Mouse (Mus musculus): ENCODE measurements around the gene Adamtsl1.

The Adamtsl1 gene

DNA sequence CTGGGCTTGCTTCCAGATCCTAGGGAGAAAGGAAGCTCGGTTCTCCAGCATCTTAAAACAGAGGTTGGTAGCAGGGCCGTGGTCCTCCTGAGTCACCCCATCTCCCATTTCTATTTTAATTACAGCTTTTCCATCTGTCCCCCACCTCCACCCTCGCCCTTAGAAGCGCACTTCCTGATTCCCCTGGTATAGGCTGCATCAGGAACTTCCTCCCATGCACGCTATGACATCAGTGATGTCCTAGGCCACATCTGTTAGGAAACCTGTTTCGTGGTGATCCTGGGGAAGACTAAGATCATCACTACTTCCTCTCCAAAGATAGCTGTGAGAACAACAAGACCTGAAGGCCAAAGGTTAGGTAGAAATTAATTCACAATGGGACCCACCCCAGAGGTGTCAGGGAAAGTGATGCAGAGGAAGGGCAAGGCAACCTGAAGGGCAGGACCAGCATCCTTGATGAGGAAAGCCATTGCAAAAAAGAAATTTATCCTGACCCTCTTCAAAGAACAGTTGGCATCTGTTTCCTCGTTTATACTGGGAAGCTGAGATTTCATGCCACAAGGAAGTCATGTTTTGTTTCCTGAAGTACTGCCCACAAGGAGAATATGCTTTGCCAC, 882.8 kb downstream of the Adamtsl1 start:
- no peak for DNase-seq (ENCODE audit: low read depth, low spot score)

DNA sequence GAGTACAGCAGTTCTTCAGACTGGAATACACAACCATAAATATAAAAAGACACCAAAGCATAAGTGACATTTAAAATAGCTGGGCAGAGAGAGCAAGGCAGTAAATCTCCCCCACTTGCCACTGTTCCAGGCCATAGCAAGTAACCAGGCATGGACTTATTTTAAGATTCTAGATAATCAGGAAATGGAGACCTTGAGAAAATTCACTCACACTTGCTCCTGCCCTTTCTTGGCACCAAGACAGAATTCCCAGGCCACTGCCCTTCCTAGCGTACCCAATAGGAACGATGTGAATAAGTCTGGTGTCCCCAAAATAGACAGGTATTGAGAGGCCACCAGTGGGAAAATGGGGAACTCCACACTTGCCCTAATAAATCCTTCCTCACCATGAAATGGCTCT, 883.5 kb downstream of the Adamtsl1 start:
- no peak for DNase-seq (ENCODE audit: low read depth, low spot score)

GRCm38 (mm10) chr4:86401116-86401515, 887.1 kb downstream of the Adamtsl1 start:
- no peak for DNase-seq (ENCODE audit: low read depth, low spot score)

DNA sequence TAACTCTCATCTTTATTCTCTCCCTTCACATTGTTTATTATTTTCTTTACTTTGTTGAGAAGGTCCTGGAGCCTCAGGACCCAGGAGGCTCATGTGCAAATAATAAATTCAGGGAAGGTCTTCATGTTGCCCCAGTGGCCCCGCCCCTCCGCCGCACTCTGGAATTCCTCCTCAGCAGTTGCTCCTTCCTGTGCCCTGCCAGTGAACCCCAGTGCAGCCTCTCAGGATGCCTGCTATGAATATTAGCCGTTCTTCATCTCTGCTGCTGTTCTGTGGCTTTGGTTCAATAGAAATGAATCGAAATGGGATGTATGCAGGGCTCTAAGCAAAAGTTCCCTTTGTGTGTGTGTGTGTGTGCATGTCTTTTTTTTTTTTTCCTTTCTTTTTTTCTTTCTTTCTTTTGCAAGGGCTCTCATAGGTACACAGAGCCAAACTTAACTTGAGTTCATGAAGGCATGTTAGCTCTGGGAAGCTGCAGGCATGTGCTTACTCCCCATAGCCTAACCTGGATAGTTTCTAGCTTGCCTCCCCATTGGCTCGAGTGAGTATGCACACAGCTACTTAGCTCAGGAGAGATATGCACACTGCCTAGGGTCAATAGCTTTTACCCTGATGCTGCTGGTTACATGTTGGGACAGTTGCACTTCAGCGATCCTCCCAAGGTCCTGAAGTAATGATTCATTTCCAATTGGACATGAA, 892.7 kb downstream of the Adamtsl1 start:
- no peak for DNase-seq (ENCODE audit: low read depth, low spot score)

DNA sequence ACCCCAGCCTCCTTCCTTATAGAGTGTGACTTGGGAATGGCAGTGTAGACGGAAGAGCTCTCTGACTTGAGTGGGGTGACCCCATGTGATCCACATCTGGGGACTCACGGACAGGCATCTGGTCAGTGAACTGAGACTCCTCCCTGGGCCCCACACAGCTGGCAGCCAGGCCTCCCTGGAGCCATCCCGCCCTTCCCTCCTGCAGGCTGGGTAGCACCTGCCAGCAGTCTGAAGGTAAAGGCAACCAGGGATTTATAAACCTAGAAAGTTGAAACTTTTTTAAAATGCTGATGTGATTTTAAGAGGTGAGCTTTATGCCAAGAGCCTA, 893.2 kb downstream of the Adamtsl1 start:
- no peak for DNase-seq (ENCODE audit: low read depth, low spot score)

DNA sequence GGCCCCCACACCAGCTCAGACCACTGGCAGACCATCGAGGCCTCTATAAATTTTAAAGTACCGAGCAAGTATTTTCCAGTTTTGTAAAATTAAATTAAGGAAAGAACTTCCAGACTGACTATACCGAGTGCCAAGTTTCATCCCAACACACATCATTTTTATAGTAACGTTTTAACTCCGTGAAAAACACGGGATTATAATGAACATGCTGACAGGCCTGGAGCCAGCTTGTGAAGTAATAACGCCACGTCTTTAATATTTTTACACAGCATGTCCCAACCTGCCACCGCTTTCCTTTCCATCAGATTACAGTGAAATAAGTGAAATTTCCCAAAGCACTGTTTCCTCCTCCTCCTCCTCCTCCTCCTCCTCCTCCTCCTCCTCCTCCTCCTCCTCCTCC, 894.4 kb downstream of the Adamtsl1 start:
- DNase-seq (ENCODE audit: low read depth, low spot score): no peak

DNA sequence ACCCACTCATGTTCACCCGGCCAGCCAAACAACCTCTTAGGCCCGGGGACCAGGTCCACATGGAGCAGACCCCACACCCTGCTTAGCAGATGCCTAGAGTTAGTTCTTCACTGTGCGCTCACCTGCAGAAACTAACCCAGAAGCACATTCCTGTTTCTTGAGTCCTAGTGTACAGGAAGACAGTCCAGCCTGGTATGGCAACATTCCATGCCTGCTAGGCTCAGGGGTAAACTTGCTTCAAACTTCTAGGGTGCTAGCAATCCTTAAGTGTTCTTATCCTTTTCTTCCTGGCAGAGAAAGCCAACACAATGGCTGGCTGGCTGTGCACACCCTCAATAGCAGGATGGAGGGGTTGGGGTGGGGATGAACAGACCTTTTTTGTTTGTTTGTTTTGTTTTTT, 897.0 kb downstream of the Adamtsl1 start:
- DNase-seq (ENCODE audit: low read depth, low spot score): no peak

DNA sequence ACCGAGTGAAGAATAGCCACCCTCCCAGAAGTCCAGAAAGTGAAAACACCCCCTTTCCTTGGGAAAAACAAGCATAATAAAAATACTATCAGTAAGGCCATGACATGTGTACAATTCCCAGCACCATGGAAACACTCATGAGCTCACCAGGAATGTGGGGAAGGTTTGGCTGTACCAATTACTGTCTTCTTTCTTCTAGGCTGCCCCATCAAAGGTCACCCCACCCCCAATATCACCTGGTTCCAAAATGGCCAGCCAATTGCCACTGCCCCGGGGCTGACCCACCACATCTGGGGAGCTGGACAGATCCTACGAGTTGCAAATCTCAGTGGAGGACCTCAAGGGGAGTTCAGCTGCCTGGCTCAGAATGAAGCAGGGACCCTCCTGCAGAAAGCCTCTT, 899.4 kb downstream of the Adamtsl1 start:
- no peak for DNase-seq (ENCODE audit: low read depth, low spot score)

- DNase-seq (ENCODE audit: low read depth, low spot score): no peak
These were observed 902.5 kb downstream of the Adamtsl1 start for GRCm38 (mm10) chr4:86416401-86417025.

DNA sequence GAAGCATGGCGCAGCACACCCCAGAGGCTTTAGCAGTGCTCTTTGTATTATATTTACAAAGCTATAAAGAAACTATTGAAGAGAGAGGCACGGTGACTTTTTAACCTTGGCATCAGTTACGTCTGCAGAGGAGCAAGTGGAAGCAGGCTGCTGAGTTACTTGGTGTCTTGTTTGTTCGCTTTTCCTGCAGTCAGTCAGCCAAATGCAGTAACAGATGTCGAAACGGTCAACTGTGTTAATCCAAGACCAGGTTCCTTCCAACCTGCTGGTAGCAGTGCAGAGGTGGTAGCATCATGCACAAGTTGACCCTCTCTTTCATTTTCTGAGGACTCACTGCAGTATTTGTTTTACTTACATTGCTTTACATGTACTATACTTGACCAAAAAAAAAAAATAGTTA, 908.6 kb downstream of the Adamtsl1 start:
- no peak for DNase-seq (ENCODE audit: low read depth, low spot score)

GRCm38 (mm10) chr4:86425581-86425980, 911.6 kb downstream of the Adamtsl1 start:
- no peak for DNase-seq (ENCODE audit: low read depth, low spot score)

- no peak for DNase-seq (ENCODE audit: low read depth, low spot score)
These were observed 912.6 kb downstream of the Adamtsl1 start for GRCm38 (mm10) chr4:86426549-86426948.

DNA sequence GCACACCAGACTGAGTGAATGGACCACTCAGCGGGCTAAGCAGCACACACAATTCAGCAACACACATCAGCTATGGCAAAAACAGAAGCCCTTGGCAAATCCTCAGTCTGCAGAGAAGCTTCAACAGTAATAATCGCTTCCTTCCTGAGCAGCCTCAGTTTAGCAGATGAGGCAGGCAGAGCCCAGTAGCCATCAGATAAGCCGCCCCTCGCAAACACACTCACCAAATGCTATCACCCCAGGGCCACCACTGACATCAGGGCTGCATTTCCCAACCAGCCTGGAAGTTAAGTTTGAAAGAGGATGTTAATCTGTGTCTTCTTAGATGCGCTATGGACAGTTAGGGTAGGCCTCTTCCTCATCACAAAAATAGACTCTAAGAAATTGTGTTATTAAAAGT, 913.3 kb downstream of the Adamtsl1 start:
- DNase-seq (ENCODE audit: low read depth, low spot score): no peak

DNA sequence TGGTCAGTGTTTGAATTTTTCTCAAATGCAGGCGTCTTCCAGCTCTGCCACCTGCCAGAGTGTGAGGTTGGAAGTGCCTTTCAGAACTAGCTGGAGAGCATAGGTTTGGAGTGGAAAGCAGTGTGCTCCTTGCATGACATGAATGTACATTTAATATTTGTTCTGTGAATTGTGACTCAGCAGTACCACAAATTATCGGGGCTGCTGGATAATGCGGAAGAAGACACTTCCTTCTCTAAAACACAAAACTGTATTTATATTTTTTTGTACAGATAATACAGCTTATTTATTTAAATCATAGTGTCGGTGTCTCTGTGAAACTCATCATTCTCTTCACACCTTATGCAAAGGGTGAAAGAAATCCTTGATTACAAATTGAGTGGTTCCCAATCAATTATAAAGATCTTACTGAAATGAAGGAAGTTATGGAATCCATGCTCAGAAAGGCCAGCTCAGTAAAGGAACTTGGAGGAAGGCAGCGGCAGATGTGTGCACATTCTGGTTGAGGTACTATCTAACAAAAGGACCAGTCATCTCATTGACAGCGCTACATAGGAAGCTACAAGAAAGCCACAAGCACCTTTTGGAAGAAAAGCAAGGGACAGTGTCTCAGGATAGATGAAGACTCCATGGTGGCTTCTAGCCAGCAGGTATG, 914.2 kb downstream of the Adamtsl1 start:
- DNase-seq (ENCODE audit: low read depth, low spot score): no peak

DNA sequence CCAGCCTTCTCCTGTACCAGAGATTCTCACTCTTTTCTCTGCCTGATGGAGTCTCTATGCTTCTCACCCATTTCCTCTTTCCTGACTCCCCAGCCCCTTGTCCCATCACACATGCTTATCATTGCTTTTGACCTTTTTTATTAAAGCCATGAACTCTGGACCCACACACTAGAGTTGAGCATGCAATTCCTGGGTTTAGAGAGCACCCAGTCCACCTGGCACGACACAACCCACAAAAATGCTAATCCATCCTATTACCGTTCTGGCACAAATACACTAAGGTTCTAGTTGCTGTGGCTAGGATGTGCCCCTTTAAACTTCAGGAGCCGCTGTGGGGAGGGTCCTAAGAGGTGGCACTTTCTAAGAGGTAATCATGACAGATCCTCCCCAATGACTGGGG, 921.7 kb downstream of the Adamtsl1 start:
- no peak for DNase-seq (ENCODE audit: low read depth, low spot score)

DNA sequence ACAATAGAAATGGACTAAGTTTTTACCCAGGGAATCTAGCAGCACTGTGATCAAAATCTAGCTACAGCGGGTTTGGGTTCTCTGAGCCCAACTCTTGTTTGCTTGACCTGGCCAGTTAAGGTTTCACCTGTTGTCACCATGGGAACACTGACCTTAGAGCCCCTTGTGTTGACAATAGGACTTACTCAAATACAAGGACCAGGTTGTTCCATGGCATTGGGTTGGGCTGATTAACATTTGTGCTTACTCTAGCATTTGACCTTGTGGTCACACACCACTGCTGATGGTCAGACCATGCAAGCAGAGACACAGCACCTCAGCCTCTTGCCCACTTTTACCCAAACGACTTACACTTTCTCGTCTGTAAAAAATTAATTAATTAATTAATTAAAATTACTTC, 922.4 kb downstream of the Adamtsl1 start:
- no peak for DNase-seq (ENCODE audit: low read depth, low spot score)

DNA sequence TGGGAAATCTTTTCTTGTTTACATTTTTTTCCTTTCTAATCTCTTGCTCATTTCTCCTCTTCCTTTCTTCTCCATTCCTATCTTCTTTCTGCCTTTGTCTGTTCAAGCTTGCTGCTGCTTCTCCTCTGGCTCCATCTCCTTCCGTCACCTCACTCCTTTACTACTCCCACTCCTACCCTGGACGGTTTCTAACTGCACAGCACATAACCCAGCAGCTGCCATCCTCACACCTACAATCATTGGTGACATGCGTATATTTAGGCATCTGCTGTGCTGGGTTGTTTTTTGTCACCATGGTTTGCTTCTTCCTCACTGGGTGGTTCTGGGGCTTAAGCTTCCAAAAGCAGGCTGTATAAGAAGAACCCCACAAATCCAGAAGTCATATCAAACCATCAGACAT, 936.5 kb downstream of the Adamtsl1 start:
- no peak for DNase-seq (ENCODE audit: low read depth, low spot score)

GRCm38 (mm10) chr4:86464808-86465207, 950.8 kb downstream of the Adamtsl1 start:
- no peak for DNase-seq (ENCODE audit: low read depth, low spot score)

All from WW6 (cell line).